Mouse (Mus musculus): ENCODE measurements around the gene 4930595M18Rik. TPM values are rescaled to one million over a fixed set of nuclear protein-coding genes. Genes with fewer than 3 reads are reported as not detected.

The 4930595M18Rik gene
- polyA plus RNA-seq (2014; fragmentation: Nextera tagmentation; extraction: Ambion mirVana), result not detected in 2 replicates

DNA sequence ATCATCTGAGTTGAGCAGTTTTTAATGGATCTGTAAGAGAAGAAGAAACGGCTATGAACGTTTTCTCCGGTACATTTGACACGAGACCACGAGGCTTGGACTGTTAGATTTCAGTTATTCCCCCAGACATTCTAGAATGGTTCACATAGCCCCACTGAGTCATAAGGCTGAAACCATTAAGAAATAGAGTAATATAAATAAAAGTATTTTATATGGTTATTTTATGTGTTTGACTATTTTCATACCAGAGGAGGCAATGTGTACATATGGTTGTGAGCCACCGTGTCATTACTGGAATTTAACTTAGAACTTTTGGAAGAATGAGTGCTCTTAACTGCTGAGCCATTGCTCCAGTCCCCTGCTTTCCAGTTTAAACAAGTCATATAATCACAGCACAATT is at the start of gene 4930595M18Rik:
TSS of gene 4930595M18Rik (minus strand) at position 101 of the 400 bp plus-strand sequence.
- Histone ChIP-seq H3K9ac (ENCODE audit: low read depth, low read length) (no peak within 1 kb of the TSS), H3K36me3 (ENCODE audit: control insufficient read depth, insufficient read depth, low read length) (no peaks in the 10 kb centered on the region), H3K4me1 (ENCODE audit: control insufficient read depth, insufficient read depth, low read length) (no peaks in the 10 kb centered on the region), H3K9me3 (ENCODE audit: control insufficient read depth, low read length) (no peaks in the 10 kb centered on the region), H3K4me2 (replicated peaks; ENCODE audit: low read depth, low read length) (no peak within 1 kb of the TSS), H3K4me3 (ENCODE audit: low read length) (no peak within 1 kb of the TSS), H3K27ac (ENCODE audit: low read depth, low read length) (no peak within 1 kb of the TSS), H3K27me3 (ENCODE audit: control insufficient read depth, insufficient read depth, low read length) (no peaks in the 10 kb centered on the region)
- no peak for ATAC-seq (ENCODE audit: low FRiP score, low TSS enrichment)
- WGBS, result 86% methylated on average over 6 of the region's 6 CpGs

DNA sequence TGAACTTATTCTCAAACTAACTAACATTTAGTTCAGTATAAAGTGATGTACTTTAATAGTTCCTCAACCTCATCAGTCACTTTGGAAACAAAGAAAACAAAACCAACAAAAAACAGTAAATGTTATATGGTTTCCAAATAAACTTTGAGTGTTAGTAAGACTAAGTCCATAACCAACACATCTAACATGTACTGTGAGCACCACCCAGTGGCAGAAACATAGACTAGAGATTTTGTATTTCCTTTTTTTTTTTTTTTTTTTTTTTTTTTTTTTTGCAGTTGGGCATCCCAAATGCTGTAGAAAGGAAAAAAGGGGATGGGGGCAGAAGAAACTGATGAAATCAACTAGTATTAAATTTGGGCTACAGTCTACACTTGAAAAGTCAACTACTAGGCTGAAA is 14.6 kb upstream of the 4930595M18Rik start:
- H3K4me2 ChIP-seq (replicated peaks; ENCODE audit: low read depth, low read length), result no peak overlapping the region
- H3K9ac ChIP-seq (ENCODE audit: low read depth, low read length), result no peak overlapping the region
- no peak for ATAC-seq (ENCODE audit: low FRiP score, low TSS enrichment)
- no peaks in the 10 kb centered on the region for H3K36me3 ChIP-seq (ENCODE audit: control insufficient read depth, insufficient read depth, low read length)
- H3K4me3 ChIP-seq (ENCODE audit: low read length), result no peak overlapping the region
- no peaks in the 10 kb centered on the region for H3K4me1 ChIP-seq (ENCODE audit: control insufficient read depth, insufficient read depth, low read length)
- H3K9me3 ChIP-seq (ENCODE audit: control insufficient read depth, low read length), result no peaks in the 10 kb centered on the region
- no peak overlapping the region for H3K27ac ChIP-seq (ENCODE audit: low read depth, low read length)
- no peaks in the 10 kb centered on the region for H3K27me3 ChIP-seq (ENCODE audit: control insufficient read depth, insufficient read depth, low read length)
